Mouse (Mus musculus) CH12.LX (cell line): ENCODE results near the gene Gcnt3.

ENCODE experiments used
- CTCF ChIP-seq, 2 experiments: IDR thresholded peaks in 1 of 2; conservative IDR thresholded peaks in 1 of 2; 2 replicates each; pipeline ENCODE4 v1.5.1; 2011 to 2012; ENCODE audit warnings: low read depth in 2 of 2, low read length in 2 of 2, improper control_type of control experiment in 1 of 2, inconsistent platforms in 1 of 2, mild to moderate bottlenecking in 1 of 2, moderate library complexity in 1 of 2
- EP300 ChIP-seq: IDR thresholded peaks from 2 replicates; pipeline ENCODE4 v1.6.1; 2011; ENCODE audit warnings: low read length, improper control_type of control experiment

- no peak for TF ChIP-seq EP300
- no peak for TF ChIP-seq CTCF (conservative IDR thresholded peaks at IDR 0.05 in 1 of 2, IDR thresholded peaks at IDR 0.05 in 1 of 2; ENCODE audit: low read depth in 2 of 2, low read length in 2 of 2)
Observed at GRCm38 (mm10) chr9:70082357-70083204, 44.7 kb upstream of the Gcnt3 start.
